Mouse (Mus musculus) gastrocnemius, postnatal 25 days (tissue): ENCODE measurements around the gene Rgsl1. TPM values are rescaled to one million over a fixed set of nuclear protein-coding genes. Genes with fewer than 3 reads are reported as not detected.
"Not testable (repeated sequence)": the region's sequence is repeated elsewhere in the genome, so short reads cannot be mapped to it uniquely, and the experiment has no call there.

Experiments used
- DNase-seq: peaks from one replicate; pipeline ENCODE4 v3.0.0; 2022
- long read RNA-seq, 2 experiments: library from polyadenylated mRNA; stranded (forward); transcript quantifications; one replicate each; pipeline ENCODE4 v2.0.0; 2021
- total RNA-seq, 2 experiments: library from RNA; stranded (reverse); gene quantifications; 1 replicate in 1 of 2; 2 replicates in 1 of 2; pipeline ENCODE4 v1.2.3; 2021

Rgsl1 gene
- not detected for total RNA-seq
- long read RNA-seq, experiment 1 = 0 reads
- long read RNA-seq, experiment 2 = 0 reads

GRCm38 (mm10) chr1:153844042-153844441 lies at the start of gene Rgsl1:
Gene Rgsl1 (minus strand): TSS chr1:153844142.
- no peak for DNase-seq

DNA sequence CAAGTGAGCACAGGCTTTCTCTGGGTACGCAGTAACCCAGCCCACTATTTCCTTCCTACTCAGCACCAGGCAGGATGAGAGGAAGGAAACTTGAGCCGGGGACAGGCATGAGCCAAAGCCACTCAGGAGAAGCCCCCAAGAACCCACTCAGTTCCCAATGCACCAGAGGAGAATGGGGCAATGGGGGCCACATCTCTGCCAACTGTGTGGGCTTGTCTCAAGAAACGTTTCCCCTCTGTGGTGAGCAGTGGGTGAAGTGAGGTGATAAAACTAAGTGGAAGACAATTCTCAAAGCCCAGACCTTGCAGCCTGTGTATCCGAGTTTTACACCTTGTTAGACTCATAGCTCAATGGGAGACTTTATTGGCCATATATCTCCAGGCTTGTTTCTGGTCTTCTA lies 47.5 kb upstream of the Rgsl1 start, which contains the start of gene Teddm1a:
TSS of gene Teddm1a (plus strand) at position 301 of the 400 bp plus-strand sequence.
- no peak for DNase-seq

- DNase-seq = no peak
Observed at GRCm38 (mm10) chr1:153890121-153890520, 46.2 kb upstream of the Rgsl1 start.

- no peak for DNase-seq
Observed at GRCm38 (mm10) chr1:153886024-153886633, 42.2 kb upstream of the Rgsl1 start.

GRCm38 (mm10) chr1:153880391-153880790 lies 36.4 kb upstream of the Rgsl1 start:
- DNase-seq = not testable (repeated sequence)

DNA sequence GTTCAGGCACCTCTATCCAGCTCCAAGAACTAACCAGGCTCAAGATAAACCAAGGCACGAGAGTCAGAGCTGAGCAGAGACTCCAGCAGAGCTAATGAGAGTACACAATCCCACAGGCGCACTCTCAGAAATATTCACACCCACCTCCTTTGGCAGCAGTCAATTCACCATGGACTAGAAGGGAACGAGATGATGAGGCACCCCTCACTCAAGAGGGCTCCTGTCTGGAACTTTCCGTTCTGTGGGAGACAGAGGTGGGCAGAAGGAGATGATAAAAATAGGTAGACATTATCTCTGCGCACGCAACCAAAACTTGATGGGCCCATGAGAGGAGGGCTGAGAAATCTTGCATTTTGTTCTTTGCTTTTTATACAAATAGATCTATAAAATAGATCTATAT lies 30.1 kb upstream of the Rgsl1 start, which contains the start of gene Teddm1b:
TSS of gene Teddm1b (plus strand) at position 301 of the 400 bp plus-strand sequence.
- DNase-seq = no peak

- no peak for DNase-seq
Observed at GRCm38 (mm10) chr1:153855946-153856345, 12.0 kb upstream of the Rgsl1 start.

GRCm38 (mm10) chr1:153852696-153853095 lies 8.8 kb upstream of the Rgsl1 start:
- not testable (repeated sequence) for DNase-seq

GRCm38 (mm10) chr1:153846867-153847266 lies 2.9 kb upstream of the Rgsl1 start:
- DNase-seq = no peak

- no peak for DNase-seq
Observed at GRCm38 (mm10) chr1:153846420-153846819, 2.5 kb upstream of the Rgsl1 start.

DNA sequence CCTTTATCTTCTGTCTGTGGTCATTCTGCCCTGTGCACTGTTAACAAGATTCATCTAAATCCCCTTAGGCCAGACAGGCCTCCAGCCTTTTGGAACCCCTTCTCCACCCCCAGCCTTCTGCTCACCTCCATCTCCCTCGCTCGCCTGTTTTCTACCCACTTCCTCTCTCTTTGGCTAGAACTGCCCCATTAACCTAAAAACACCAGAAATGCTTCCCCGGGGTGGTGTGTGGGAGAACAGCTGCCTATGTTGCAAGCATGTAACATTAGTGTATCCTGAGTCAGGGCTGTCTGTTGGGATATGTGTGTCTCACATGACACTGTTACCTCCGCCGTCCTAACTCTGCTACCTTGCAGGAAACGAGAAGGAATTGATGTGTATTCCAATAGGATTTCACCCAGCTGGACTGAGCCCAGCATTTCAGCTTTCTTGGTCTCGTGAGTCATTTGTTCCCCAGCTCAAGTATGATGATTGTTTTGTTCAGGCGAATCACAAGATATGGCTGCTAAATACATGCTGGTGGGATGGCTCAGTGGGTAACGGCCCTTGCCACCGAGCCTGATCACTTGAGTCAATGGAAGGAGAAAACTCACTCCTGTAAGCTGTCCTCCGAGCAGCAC lies 1.7 kb downstream of the Rgsl1 start:
- DNase-seq = peak; percentile 7

DNA sequence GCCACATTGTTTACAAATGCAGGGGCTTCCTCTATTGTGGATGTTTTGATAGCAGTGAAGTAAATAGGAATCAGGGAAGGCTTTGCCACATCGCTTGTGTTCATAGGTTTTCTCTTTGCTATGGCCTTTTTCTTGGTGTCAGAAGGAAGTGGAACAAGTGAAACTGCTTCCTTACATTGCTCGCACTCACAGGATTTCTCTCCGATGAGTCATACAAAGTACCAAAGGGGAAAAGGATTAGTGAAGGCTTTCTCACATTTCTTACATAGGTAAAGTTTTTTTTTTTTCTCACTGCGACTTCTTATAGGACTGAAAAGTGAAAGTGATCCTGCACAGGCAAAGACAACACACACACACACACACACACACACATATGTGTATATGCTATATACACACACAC lies 7.9 kb downstream of the Rgsl1 start:
- no peak for DNase-seq

- no peak for DNase-seq
Observed at GRCm38 (mm10) chr1:153830746-153831145, 13.2 kb downstream of the Rgsl1 start.

- DNase-seq = no peak
Observed at GRCm38 (mm10) chr1:153820216-153820615, 23.7 kb downstream of the Rgsl1 start.

- no peak for DNase-seq
Observed at GRCm38 (mm10) chr1:153814278-153814677, 29.7 kb downstream of the Rgsl1 start.

DNA sequence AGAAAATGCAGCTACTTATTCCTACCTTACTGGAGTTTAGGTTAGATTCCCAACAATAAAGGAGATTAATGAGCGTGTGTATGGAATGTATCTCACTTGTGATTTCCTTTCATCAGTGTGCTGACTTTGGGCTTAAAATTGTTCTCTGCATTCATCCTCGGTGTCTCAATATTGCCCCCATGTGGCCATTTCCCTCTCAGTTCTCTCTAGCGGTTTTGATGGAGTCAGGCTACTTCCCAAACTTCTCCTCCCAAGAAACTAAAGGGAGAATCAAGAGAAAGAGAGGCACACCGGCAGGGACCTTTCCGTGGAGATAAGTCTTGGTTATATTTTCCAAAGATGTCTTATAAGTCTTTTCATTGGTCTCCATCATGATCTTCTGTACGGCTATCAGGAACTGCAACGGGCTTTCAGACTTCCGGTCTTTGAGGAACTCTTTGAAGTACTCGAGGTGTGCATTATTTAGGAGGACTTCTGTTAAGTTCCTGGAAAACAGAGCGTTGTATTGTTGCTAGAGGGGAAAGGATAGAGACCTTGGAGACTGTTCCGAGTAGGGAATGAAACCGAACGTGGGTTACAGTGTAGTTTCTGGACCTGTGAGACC lies 36.5 kb downstream of the Rgsl1 start:
- DNase-seq = peak; percentile 21

DNA sequence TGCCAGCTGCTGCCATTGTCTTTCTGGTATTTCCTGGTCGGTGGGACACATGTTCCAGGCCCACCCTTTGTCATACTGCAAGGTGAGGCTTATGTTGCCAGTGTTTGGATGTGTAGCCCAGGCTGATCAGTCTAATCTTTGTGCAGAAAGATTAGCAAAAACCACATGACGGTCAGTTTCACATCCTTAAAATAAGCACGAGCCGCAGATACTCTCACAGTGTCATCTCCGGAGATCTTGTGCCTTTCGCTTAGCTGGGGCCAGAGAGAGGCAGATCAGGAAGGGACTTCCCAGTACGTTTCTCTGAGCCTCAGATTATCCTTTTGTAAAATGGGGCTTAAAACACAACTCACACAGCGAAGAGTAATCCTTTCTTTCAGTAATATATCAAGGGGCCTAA lies 40.4 kb downstream of the Rgsl1 start:
- DNase-seq = no peak

DNA sequence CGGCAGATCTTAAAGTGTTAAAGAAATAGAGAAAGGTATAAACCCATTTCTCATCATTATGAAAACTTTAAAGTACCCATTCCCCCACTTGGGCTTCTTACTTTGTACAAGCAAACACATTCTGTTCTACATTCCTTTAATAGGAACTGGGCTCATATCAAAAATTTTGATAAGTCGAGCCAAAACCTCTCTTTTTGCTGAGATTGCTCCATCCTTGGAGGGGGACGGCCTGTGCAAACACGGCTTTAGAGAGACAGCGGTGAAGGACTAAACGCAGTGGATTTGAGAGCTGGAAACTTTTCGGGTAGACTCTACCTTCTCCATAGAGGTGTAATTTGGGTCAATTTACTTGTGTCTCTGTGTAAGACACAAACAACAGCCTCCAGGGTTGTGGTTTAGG lies 41.3 kb downstream of the Rgsl1 start:
- DNase-seq = no peak

DNA sequence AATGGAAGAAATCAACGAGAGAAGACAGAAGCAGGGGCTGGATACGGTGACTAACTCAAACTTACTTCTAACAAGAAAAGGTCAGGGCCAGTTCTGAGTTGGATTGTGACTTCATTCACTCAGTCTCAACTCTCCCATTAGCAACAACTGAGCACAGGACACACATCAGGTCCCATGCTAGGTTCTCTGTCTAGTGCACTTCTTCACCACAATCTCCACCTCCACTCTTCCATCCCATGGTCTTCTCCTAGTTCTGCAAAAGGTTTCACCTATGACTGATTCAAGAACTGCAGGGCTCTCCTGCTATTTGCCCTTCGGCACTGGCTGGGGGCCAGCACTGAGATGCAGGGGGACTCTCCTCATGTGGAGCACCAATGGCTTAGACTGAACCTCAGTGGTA lies 49.7 kb downstream of the Rgsl1 start:
- DNase-seq = no peak

- no peak for DNase-seq
Observed at GRCm38 (mm10) chr1:153790708-153791107, 53.2 kb downstream of the Rgsl1 start.

DNA sequence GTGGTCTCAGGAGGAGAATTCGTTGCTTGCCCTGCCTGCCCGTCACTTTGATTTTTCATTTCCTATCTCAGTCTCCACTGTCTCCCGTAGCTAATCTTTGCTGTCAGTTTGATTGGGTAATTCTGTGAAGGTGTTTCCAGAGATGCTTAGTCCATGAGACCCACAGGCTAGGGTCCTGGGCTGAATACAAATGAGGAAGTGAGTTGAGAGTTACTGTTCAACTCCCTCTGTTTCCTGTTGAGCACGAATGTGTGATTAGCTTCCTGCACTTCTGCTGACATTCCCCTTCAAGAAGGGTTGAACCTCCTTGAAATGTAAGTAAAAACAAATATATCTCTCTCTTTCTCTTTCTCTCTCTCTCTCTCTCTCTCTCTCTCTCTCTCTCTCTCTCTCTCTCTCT lies 58.3 kb downstream of the Rgsl1 start:
- no peak for DNase-seq

DNA sequence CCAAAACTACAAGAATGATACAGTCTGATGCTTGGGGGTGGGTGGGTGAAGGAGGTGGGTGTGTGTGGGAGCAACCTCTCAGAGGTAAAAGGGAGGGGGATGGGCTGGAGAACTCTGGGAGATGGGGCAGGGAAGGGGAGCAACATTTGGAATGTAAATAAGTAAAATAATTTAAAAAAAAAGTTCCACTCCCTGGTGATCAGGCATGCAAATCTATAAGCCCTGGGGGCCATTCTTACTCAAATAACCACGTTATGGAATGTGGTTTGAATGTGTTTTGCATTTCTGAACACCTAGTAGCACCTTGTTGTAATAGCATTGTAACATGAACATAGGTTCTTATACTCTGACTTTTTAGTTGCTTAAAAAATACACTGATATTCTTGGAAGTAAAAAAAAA lies 60.6 kb downstream of the Rgsl1 start:
- DNase-seq = no peak

- DNase-seq = no peak
Observed at GRCm38 (mm10) chr1:153778205-153778604, 65.7 kb downstream of the Rgsl1 start.

- no peak for DNase-seq
Observed at GRCm38 (mm10) chr1:153776257-153776656, 67.7 kb downstream of the Rgsl1 start.
